Mouse (Mus musculus): Measurements from ENCODE around the gene Olfr472. TPM values are rescaled to one million over a fixed set of nuclear protein-coding genes. Genes with fewer than 3 reads are reported as not detected.
"Not testable (repeated sequence)": the region's sequence is repeated elsewhere in the genome, so short reads cannot be mapped to it uniquely, and the experiment has no call there.

Olfr472 gene
- not detected in 2 replicates for polyA plus RNA-seq (2016; fragmentation: Nextera tagmentation; extraction: Ambion mirVana)

DNA sequence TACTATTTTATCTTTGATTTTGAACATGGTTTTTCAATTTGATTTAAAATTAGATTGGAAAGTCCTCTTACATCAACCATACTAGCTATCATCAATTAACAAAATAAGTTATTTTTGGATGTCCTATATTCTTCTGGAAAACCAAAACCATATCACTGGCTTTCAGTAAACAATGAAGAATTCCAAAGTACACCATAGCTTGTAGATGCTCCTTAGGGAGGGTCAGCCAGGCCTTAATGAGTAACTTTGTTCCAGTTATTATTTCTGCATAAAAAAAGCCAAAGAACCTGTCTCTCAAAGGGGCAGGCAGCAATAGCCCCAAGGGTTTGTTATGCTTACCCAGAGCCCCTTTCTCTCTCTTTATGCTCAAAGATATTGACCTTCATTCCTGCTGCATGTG, at the start of gene Olfr472:
Gene Olfr472 (plus strand): TSS at position 301 of the 400 bp plus-strand sequence.
- H3K27ac ChIP-seq: no peak within 1 kb of the TSS
- no peaks in the 10 kb centered on the region for H3K36me3 ChIP-seq
- no peak within 1 kb of the TSS for H3K4me2 ChIP-seq
- ATAC-seq: no peak
- H3K9me3 ChIP-seq (replicated peaks): no peaks in the 10 kb centered on the region
- H3K4me1 ChIP-seq: no peaks in the 10 kb centered on the region
- no peak within 1 kb of the TSS for H3K4me3 ChIP-seq
- no peaks in the 10 kb centered on the region for H3K27me3 ChIP-seq (replicated peaks)
- H3K9ac ChIP-seq: no peak within 1 kb of the TSS

DNA sequence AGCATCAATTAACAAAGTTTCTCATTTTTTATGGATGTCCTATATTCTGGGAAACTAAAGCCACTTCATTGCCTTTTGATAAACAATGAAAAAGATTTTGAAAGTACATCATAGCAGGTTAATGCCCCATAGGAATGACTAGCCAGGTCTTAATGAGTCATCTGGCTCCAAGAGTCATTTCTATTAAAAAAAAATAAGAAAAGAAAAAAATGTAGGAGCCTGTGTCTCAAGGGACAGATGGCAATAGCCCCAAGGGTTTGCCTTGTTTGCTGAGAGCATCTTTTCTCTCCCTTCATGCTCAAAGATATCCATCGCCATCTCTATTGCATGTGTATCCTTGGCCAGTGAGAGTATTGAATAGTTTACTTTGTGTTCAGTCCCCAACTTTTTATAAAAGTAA, 32.4 kb downstream of the Olfr472 start, which contains the start of gene Olfr473:
Gene Olfr473 (plus strand): TSS at position 301 of the 400 bp plus-strand sequence.
- no peak within 1 kb of the TSS for H3K27ac ChIP-seq
- 85% methylated on average over 1 of the region's 1 CpGs for WGBS (ENCODE audit: insufficient replicate concordance)
- ATAC-seq: no peak
- no peak within 1 kb of the TSS for H3K9ac ChIP-seq
- H3K4me1 ChIP-seq: no peaks in the 10 kb centered on the region
- H3K36me3 ChIP-seq: no peaks in the 10 kb centered on the region
- no peaks in the 10 kb centered on the region for H3K27me3 ChIP-seq (replicated peaks)
- H3K4me3 ChIP-seq: no peak within 1 kb of the TSS
- 0 out of 2 replicates have a peak, but pooled peaks cover 4% of the 10 kb centered on the region for H3K9me3 ChIP-seq (replicated peaks)
- no peak within 1 kb of the TSS for H3K4me2 ChIP-seq

- 91% methylated on average over 12 of the region's 12 CpGs for WGBS (ENCODE audit: insufficient replicate concordance)
- not testable (repeated sequence) for H3K4me3 ChIP-seq
Measured at GRCm38 (mm10) chr7:107952539-107952938, 54.8 kb downstream of the Olfr472 start.

DNA sequence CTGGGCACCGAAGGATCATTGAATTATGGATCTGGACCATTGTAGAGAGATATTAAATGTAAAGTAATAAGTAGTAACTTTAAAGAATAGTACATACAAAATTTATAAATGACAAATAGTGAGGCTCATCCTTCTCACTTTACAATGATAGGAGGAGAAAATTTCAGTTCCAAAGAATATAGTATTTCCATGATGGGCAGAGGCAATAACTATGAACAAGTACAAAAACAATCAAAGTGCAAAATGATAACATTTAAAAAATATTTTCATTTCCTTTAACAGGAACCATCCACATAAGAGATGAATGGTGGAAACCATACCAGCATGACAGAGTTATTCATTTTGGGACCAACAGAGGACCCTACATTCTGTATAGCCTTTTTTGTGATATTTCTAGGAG, 56.6 kb downstream of the Olfr472 start, which contains the start of gene Olfr474:
Gene Olfr474 (plus strand): TSS at position 301 of the 400 bp plus-strand sequence.
- Histone ChIP-seq H3K36me3 (no peaks in the 10 kb centered on the region), H3K4me1 (no peaks in the 10 kb centered on the region), H3K4me3 (no peak within 1 kb of the TSS), H3K4me2 (no peak within 1 kb of the TSS), H3K9ac (no peak within 1 kb of the TSS), H3K27me3 (replicated peaks) (no peaks in the 10 kb centered on the region), H3K27ac (no peak within 1 kb of the TSS), H3K9me3 (replicated peaks) (peaks cover 7% of the 10 kb centered on the region; the same call in 1 of the 2 replicates)
- 40% methylated on average over 1 of the region's 1 CpGs for WGBS (ENCODE audit: insufficient replicate concordance)
- ATAC-seq: no peak

More at GRCm38 (mm10) chr7:107952539-107952938, 54.8 kb downstream of the Olfr472 start:
- not testable (repeated sequence) for H3K4me2 ChIP-seq; H3K9ac ChIP-seq; H3K27me3 ChIP-seq (replicated peaks); H3K4me1 ChIP-seq; ATAC-seq; H3K9me3 ChIP-seq (replicated peaks); H3K27ac ChIP-seq; H3K36me3 ChIP-seq

Other genes starting within 250 kb of the Olfr472 start
- 0.04 and 0.05 TPM in 2 replicates for gene Cyb5r2, start 139.9 kb upstream of the Olfr472 start, polyA plus RNA-seq (2016; fragmentation: Nextera tagmentation; extraction: Ambion mirVana)
- gene Ovch2, start 96.7 kb upstream of the Olfr472 start, polyA plus RNA-seq (2016; fragmentation: Nextera tagmentation; extraction: Ambion mirVana): not detected in 2 replicates
- not detected in 2 replicates for gene Olfr467, start 85.6 kb upstream of the Olfr472 start, polyA plus RNA-seq (2016; fragmentation: Nextera tagmentation; extraction: Ambion mirVana)
- not detected in 2 replicates for gene Olfr469, start 72.4 kb upstream of the Olfr472 start, polyA plus RNA-seq (2016; fragmentation: Nextera tagmentation; extraction: Ambion mirVana)
- gene Olfr470, start 50.4 kb upstream of the Olfr472 start, polyA plus RNA-seq (2016; fragmentation: Nextera tagmentation; extraction: Ambion mirVana): not detected in 2 replicates
- not detected in 2 replicates for gene Olfr473, start 32.5 kb downstream of the Olfr472 start, polyA plus RNA-seq (2016; fragmentation: Nextera tagmentation; extraction: Ambion mirVana)
- not detected in 2 replicates for gene Olfr474, start 56.7 kb downstream of the Olfr472 start, polyA plus RNA-seq (2016; fragmentation: Nextera tagmentation; extraction: Ambion mirVana)
- gene Olfr476, start 66.9 kb downstream of the Olfr472 start, polyA plus RNA-seq (2016; fragmentation: Nextera tagmentation; extraction: Ambion mirVana): not detected in 2 replicates
- gene Olfr477, start 88.8 kb downstream of the Olfr472 start, polyA plus RNA-seq (2016; fragmentation: Nextera tagmentation; extraction: Ambion mirVana): not detected in 2 replicates
- gene Olfr478, start 136.1 kb downstream of the Olfr472 start, polyA plus RNA-seq (2016; fragmentation: Nextera tagmentation; extraction: Ambion mirVana): not detected in 2 replicates
- gene Olfr479, start 152.8 kb downstream of the Olfr472 start, polyA plus RNA-seq (2016; fragmentation: Nextera tagmentation; extraction: Ambion mirVana): not detected in 2 replicates
- gene Olfr480, start 169.4 kb downstream of the Olfr472 start, polyA plus RNA-seq (2016; fragmentation: Nextera tagmentation; extraction: Ambion mirVana): not detected in 2 replicates
- not detected in 2 replicates for gene Olfr481, start 182.0 kb downstream of the Olfr472 start, polyA plus RNA-seq (2016; fragmentation: Nextera tagmentation; extraction: Ambion mirVana)
- 0.06 and 0.07 TPM in 2 replicates for gene Olfr482, start 199.7 kb downstream of the Olfr472 start, polyA plus RNA-seq (2016; fragmentation: Nextera tagmentation; extraction: Ambion mirVana)
- gene Olfr483, start 202.9 kb downstream of the Olfr472 start, polyA plus RNA-seq (2016; fragmentation: Nextera tagmentation; extraction: Ambion mirVana): not detected in 2 replicates
- not detected in 2 replicates for gene Olfr484, start 229.5 kb downstream of the Olfr472 start, polyA plus RNA-seq (2016; fragmentation: Nextera tagmentation; extraction: Ambion mirVana)

Measured in liver, embryonic 12.5 days (tissue).